Mouse (Mus musculus): Measurements from ENCODE around the gene Retn. TPM values are rescaled to one million over a fixed set of nuclear protein-coding genes. Genes with fewer than 3 reads are reported as not detected.

The Retn gene
- polyA plus RNA-seq, 1 experiment from 2014 or later = not detected

- Histone ChIP-seq H3K4me2 (ENCODE audit: low read depth, low read length) (no peak overlapping the region), H3K27ac (ENCODE audit: low read length) (no peak overlapping the region), H3K27me3 (ENCODE audit: control insufficient read depth, insufficient read depth, low read length) (no peaks in the 10 kb centered on the region), H3K4me1 (ENCODE audit: control insufficient read depth, insufficient read depth, low read length) (no peaks in the 10 kb centered on the region), H3K4me3 (replicated peaks; ENCODE audit: low read length) (no peak overlapping the region), H3K36me3 (ENCODE audit: control insufficient read depth, insufficient read depth, low read length) (no peaks in the 10 kb centered on the region), H3K9me3 (replicated peaks; ENCODE audit: control insufficient read depth, low read length) (no peaks in the 10 kb centered on the region), H3K9ac (ENCODE audit: low read length) (no peak overlapping the region)
- 66% methylated on average over 11 of the region's 11 CpGs for WGBS
- ATAC-seq (ENCODE audit: insufficient read depth, low FRiP score) = no peak
Measured at GRCm38 (mm10) chr8:3654726-3655508, 653 bp upstream of the Retn start.

GRCm38 (mm10) chr8:3656725-3657381, 1.3 kb downstream of the Retn start:
- ATAC-seq (ENCODE audit: insufficient read depth, low FRiP score) = no peak
- no peaks in the 10 kb centered on the region for H3K36me3 ChIP-seq (ENCODE audit: control insufficient read depth, insufficient read depth, low read length)
- no peaks in the 10 kb centered on the region for H3K9me3 ChIP-seq (replicated peaks; ENCODE audit: control insufficient read depth, low read length)
- no peak overlapping the region for H3K9ac ChIP-seq (ENCODE audit: low read length)
- no peak overlapping the region for H3K4me3 ChIP-seq (replicated peaks; ENCODE audit: low read length)
- WGBS = 16% methylated on average over 7 of the region's 7 CpGs
- no peak overlapping the region for H3K4me2 ChIP-seq (ENCODE audit: low read depth, low read length)
- no peak overlapping the region for H3K27ac ChIP-seq (ENCODE audit: low read length)
- H3K27me3 ChIP-seq (ENCODE audit: control insufficient read depth, insufficient read depth, low read length) = no peaks in the 10 kb centered on the region
- no peaks in the 10 kb centered on the region for H3K4me1 ChIP-seq (ENCODE audit: control insufficient read depth, insufficient read depth, low read length)

- H3K4me2 ChIP-seq (ENCODE audit: low read depth, low read length) = no peak overlapping the region
- H3K4me1 ChIP-seq (ENCODE audit: control insufficient read depth, insufficient read depth, low read length) = no peaks in the 10 kb centered on the region
- 78% methylated on average over 8 of the region's 8 CpGs for WGBS
- no peak overlapping the region for H3K27ac ChIP-seq (ENCODE audit: low read length)
- no peak overlapping the region for H3K4me3 ChIP-seq (replicated peaks; ENCODE audit: low read length)
- no peaks in the 10 kb centered on the region for H3K36me3 ChIP-seq (ENCODE audit: control insufficient read depth, insufficient read depth, low read length)
- H3K9me3 ChIP-seq (replicated peaks; ENCODE audit: control insufficient read depth, low read length) = no peaks in the 10 kb centered on the region
- H3K27me3 ChIP-seq (ENCODE audit: control insufficient read depth, insufficient read depth, low read length) = no peaks in the 10 kb centered on the region
- H3K9ac ChIP-seq (ENCODE audit: low read length) = no peak overlapping the region
- ATAC-seq (ENCODE audit: insufficient read depth, low FRiP score) = no peak
Measured at GRCm38 (mm10) chr8:3660889-3661288, 5.3 kb downstream of the Retn start.

GRCm38 (mm10) chr8:3664405-3664804, 8.8 kb downstream of the Retn start:
- Histone ChIP-seq H3K4me2 (ENCODE audit: low read depth, low read length) (no peak overlapping the region), H3K36me3 (ENCODE audit: control insufficient read depth, insufficient read depth, low read length) (no peaks in the 10 kb centered on the region), H3K27ac (ENCODE audit: low read length) (no peak overlapping the region), H3K9ac (ENCODE audit: low read length) (no peak overlapping the region), H3K27me3 (ENCODE audit: control insufficient read depth, insufficient read depth, low read length) (no peaks in the 10 kb centered on the region), H3K9me3 (replicated peaks; ENCODE audit: control insufficient read depth, low read length) (no peaks in the 10 kb centered on the region), H3K4me1 (ENCODE audit: control insufficient read depth, insufficient read depth, low read length) (no peaks in the 10 kb centered on the region), H3K4me3 (replicated peaks; ENCODE audit: low read length) (no peak overlapping the region)
- no peak for ATAC-seq (ENCODE audit: insufficient read depth, low FRiP score)
- WGBS = 55% methylated on average over 5 of the region's 5 CpGs

GRCm38 (mm10) chr8:3665507-3665906, 9.9 kb downstream of the Retn start, which contains the start of gene Mcemp1:
Gene Mcemp1, plus strand, starts transcription at chr8:3665754.
- no peak for ATAC-seq (ENCODE audit: insufficient read depth, low FRiP score)
- no peak within 1 kb of the TSS for H3K4me2 ChIP-seq (ENCODE audit: low read depth, low read length)
- no peak within 1 kb of the TSS for H3K9ac ChIP-seq (ENCODE audit: low read length)
- H3K9me3 ChIP-seq (replicated peaks; ENCODE audit: control insufficient read depth, low read length) = no peaks in the 10 kb centered on the region
- no peaks in the 10 kb centered on the region for H3K27me3 ChIP-seq (ENCODE audit: control insufficient read depth, insufficient read depth, low read length)
- no peaks in the 10 kb centered on the region for H3K4me1 ChIP-seq (ENCODE audit: control insufficient read depth, insufficient read depth, low read length)
- no peak within 1 kb of the TSS for H3K4me3 ChIP-seq (replicated peaks; ENCODE audit: low read length)
- no peak within 1 kb of the TSS for H3K27ac ChIP-seq (ENCODE audit: low read length)
- 69% methylated on average over 6 of the region's 6 CpGs for WGBS
- no peaks in the 10 kb centered on the region for H3K36me3 ChIP-seq (ENCODE audit: control insufficient read depth, insufficient read depth, low read length)

- no peaks in the 10 kb centered on the region for H3K27me3 ChIP-seq (ENCODE audit: control insufficient read depth, insufficient read depth, low read length)
- H3K9ac ChIP-seq (ENCODE audit: low read length) = no peak overlapping the region
- H3K4me1 ChIP-seq (ENCODE audit: control insufficient read depth, insufficient read depth, low read length) = no peaks in the 10 kb centered on the region
- H3K27ac ChIP-seq (ENCODE audit: low read length) = no peak overlapping the region
- no peaks in the 10 kb centered on the region for H3K36me3 ChIP-seq (ENCODE audit: control insufficient read depth, insufficient read depth, low read length)
- 87% methylated on average over 2 of the region's 2 CpGs for WGBS
- H3K4me2 ChIP-seq (ENCODE audit: low read depth, low read length) = no peak overlapping the region
- no peaks in the 10 kb centered on the region for H3K9me3 ChIP-seq (replicated peaks; ENCODE audit: control insufficient read depth, low read length)
- no peak for ATAC-seq (ENCODE audit: insufficient read depth, low FRiP score)
- H3K4me3 ChIP-seq (replicated peaks; ENCODE audit: low read length) = no peak overlapping the region
Measured at GRCm38 (mm10) chr8:3670388-3670787, 14.8 kb downstream of the Retn start.

GRCm38 (mm10) chr8:3671980-3672491, 16.5 kb downstream of the Retn start, which contains the start of gene Fcor:
Gene Fcor, minus strand, starts transcription at chr8:3672362.
- Histone ChIP-seq H3K4me1 (ENCODE audit: control insufficient read depth, insufficient read depth, low read length) (0 out of 2 replicates have a peak, but pooled peaks cover under 1% of the 10 kb centered on the region), H3K27ac (ENCODE audit: low read length) (peak within 1 kb of the TSS; percentile 56; the same call in 1 of the 2 replicates)

GRCm38 (mm10) chr8:3674671-3675070, 19.1 kb downstream of the Retn start:
- peaks cover 11% of the 10 kb centered on the region for H3K4me1 ChIP-seq (ENCODE audit: control insufficient read depth, insufficient read depth, low read length)
- ATAC-seq (ENCODE audit: insufficient read depth, low FRiP score) = no peak
- H3K27ac ChIP-seq (ENCODE audit: low read length) = no peak overlapping the region
- H3K36me3 ChIP-seq (ENCODE audit: control insufficient read depth, insufficient read depth, low read length) = peaks cover 9% of the 10 kb centered on the region
- no peaks in the 10 kb centered on the region for H3K27me3 ChIP-seq (ENCODE audit: control insufficient read depth, insufficient read depth, low read length)
- H3K9ac ChIP-seq (ENCODE audit: low read length) = no peak overlapping the region
- no peak overlapping the region for H3K4me2 ChIP-seq (ENCODE audit: low read depth, low read length)
- H3K4me3 ChIP-seq (replicated peaks; ENCODE audit: low read length) = no peak overlapping the region
- H3K9me3 ChIP-seq (replicated peaks; ENCODE audit: control insufficient read depth, low read length) = no peaks in the 10 kb centered on the region
- WGBS = 52% methylated on average over 3 of the region's 3 CpGs

More at GRCm38 (mm10) chr8:3671980-3672491, 16.5 kb downstream of the Retn start, which contains the start of gene Fcor:
- Histone ChIP-seq H3K27me3 (ENCODE audit: control insufficient read depth, insufficient read depth, low read length) (no peaks in the 10 kb centered on the region), H3K9me3 (replicated peaks; ENCODE audit: control insufficient read depth, low read length) (no peaks in the 10 kb centered on the region), H3K36me3 (ENCODE audit: control insufficient read depth, insufficient read depth, low read length) (no peaks in the 10 kb centered on the region), H3K4me3 (replicated peaks; ENCODE audit: low read length) (peak within 1 kb of the TSS; percentile 70), H3K4me2 (ENCODE audit: low read depth, low read length) (peak within 1 kb of the TSS; percentile 74), H3K9ac (ENCODE audit: low read length) (peak within 1 kb of the TSS; percentile 82)
- under 1% methylated on average over 23 of the region's 23 CpGs for WGBS
- peak; percentile 81 for ATAC-seq (ENCODE audit: insufficient read depth, low FRiP score)
